Mouse (Mus musculus) E14TG2a.4 (cell line): ENCODE data around the gene Stk39.

ENCODE experiments used
- CTCF ChIP-seq: conservative IDR thresholded peaks from 2 replicates; pipeline ENCODE4 v1.5.1; 2014; ENCODE audit warnings: low read length
- POU5F1 ChIP-seq: IDR thresholded peaks from 2 replicates; pipeline ENCODE4 v1.6.1; 2014; ENCODE audit warnings: low read length, borderline replicate concordance

GRCm38 (mm10) chr2:68297955-68298354 is 174.1 kb downstream of the Stk39 start:
- TF ChIP-seq CTCF (no peak), POU5F1 (peak; percentile 93)
